Mouse (Mus musculus) heart, embryonic 15.5 days (tissue): ENCODE measurements at regions not wholly inside any gene's neighbourhood (a gene's known extent, or its start where the extent isn't known, plus 50 kb on each side); places are given as distances from the start of the nearest gene placed in this dataset.

Experiments
- ATAC-seq: fragments of 200-750 bp; cut with Nextera tagmentation; replicated peaks from 2 replicates; pipeline ENCODE4 v1.8.0; 2017; ENCODE audit warnings: low read depth, moderate TSS enrichment; ENCODE audit not compliant: insufficient number of reproducible peaks, insufficient read depth, low FRiP score
- H3K27ac ChIP-seq: fragments of 300-500 bp; sonication (generic); 2 replicates; pipeline ENCODE4 v1.5.1; 2015; ENCODE audit warnings: mild to moderate bottlenecking, inconsistent platforms
- H3K27me3 ChIP-seq: fragments of 300-500 bp; sonication (generic); 2 replicates; pipeline ENCODE4 v1.6.1; 2015; ENCODE audit warnings: inconsistent platforms
- H3K36me3 ChIP-seq: fragments of 300-500 bp; sonication (generic); 2 replicates; pipeline ENCODE4 v1.6.1; 2015; ENCODE audit warnings: mild to moderate bottlenecking, inconsistent platforms
- H3K4me1 ChIP-seq: fragments of 300-500 bp; sonication (generic); replicated peaks from 2 replicates; pipeline ENCODE4 v1.6.1; 2015; ENCODE audit warnings: inconsistent platforms
- H3K4me2 ChIP-seq: fragments of 300-500 bp; sonication (generic); 2 replicates; pipeline ENCODE4 v1.6.1; 2015; ENCODE audit warnings: inconsistent platforms, mild to moderate bottlenecking, moderate library complexity
- H3K4me3 ChIP-seq: fragments of 300-500 bp; sonication (generic); 2 replicates; pipeline ENCODE4 v1.5.1; 2015; ENCODE audit warnings: mild to moderate bottlenecking, inconsistent platforms
- H3K9ac ChIP-seq: fragments of 300-500 bp; sonication (generic); 2 replicates; pipeline ENCODE4 v1.6.1; 2015; ENCODE audit warnings: mild to moderate bottlenecking, inconsistent platforms
- H3K9me3 ChIP-seq: fragments of 300-500 bp; sonication (generic); replicated peaks from 2 replicates; pipeline ENCODE4 v1.6.1; 2016; ENCODE audit warnings: inconsistent platforms
- WGBS: fragments of 180-500 bp; shearing (Covaris S2); methylation state at CpG from one replicate; pipeline ENCODE4 v1.1.7; 2015; ENCODE audit warnings: mixed read lengths; 5-methylcytosine and 5-hydroxymethylcytosine counted together

GRCm38 (mm10) chr1:61306296-61306695, 328.6 kb downstream of the Icos start:
- Histone ChIP-seq H3K27me3 (no peaks in the 10 kb centered on the region), H3K36me3 (no peaks in the 10 kb centered on the region), H3K4me3 (no peak overlapping the region), H3K4me1 (peaks cover 7% of the 10 kb centered on the region; the same call in 1 of the 2 replicates), H3K4me2 (no peak overlapping the region), H3K27ac (no peak overlapping the region), H3K9me3 (no peaks in the 10 kb centered on the region), H3K9ac (no peak overlapping the region)
- 47% methylated on average over 8 of the region's 8 CpGs for WGBS
- no peak for ATAC-seq

- no peak for ATAC-seq
- H3K4me1 ChIP-seq = peaks cover 7% of the 10 kb centered on the region; the same call in 1 of the 2 replicates
- H3K4me3 ChIP-seq = no peak overlapping the region
- no peaks in the 10 kb centered on the region for H3K27me3 ChIP-seq
- H3K9ac ChIP-seq = no peak overlapping the region
- WGBS = 52% methylated on average over 1 of the region's 1 CpGs
- no peaks in the 10 kb centered on the region for H3K9me3 ChIP-seq
- no peak overlapping the region for H3K27ac ChIP-seq
- no peaks in the 10 kb centered on the region for H3K36me3 ChIP-seq
- no peak overlapping the region for H3K4me2 ChIP-seq
Observed at GRCm38 (mm10) chr1:61309563-61309962, 329.1 kb upstream of the Pard3b start.

DNA sequence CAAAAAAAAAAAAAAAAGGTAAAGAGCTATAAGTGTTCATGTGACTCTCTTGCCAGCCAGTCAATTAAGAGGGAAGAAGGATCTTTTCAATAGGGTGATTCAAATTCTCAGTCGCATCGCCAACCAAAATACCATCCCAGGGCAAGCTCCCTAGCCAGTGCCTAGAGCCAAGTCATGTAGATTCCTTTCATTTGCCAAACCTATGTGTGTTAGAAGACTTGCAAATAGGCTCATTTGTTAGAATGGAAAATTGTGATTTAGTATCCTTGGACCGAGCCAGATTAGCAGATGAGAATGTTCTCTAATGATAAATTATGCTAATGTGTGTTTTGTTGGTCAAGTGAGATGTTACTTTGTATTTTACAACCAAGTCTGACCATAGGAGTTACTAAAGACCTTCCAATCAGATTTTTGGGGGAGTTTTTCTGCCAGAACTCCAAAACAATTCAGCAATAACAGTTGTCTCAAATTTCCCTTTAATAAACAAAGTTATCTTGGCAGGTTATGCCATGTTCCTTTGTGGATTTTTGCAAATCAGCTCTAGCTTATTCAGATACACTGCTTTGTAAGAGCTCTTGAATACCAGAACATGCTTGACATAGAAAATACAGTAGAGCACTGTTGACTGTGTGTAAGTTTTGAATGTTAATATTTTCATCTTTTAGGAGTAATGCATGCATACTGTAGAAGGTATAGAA, 328.4 kb upstream of the Pard3b start:
- Histone ChIP-seq H3K27me3 (no peaks in the 10 kb centered on the region), H3K27ac (no peak overlapping the region), H3K4me1 (peaks cover 5% of the 10 kb centered on the region; the same call in 1 of the 2 replicates), H3K36me3 (no peaks in the 10 kb centered on the region), H3K9ac (no peak overlapping the region), H3K4me3 (no peak overlapping the region), H3K4me2 (no peak overlapping the region), H3K9me3 (no peaks in the 10 kb centered on the region)
- 85% methylated on average over 3 of the region's 3 CpGs for WGBS
- no peak for ATAC-seq

DNA sequence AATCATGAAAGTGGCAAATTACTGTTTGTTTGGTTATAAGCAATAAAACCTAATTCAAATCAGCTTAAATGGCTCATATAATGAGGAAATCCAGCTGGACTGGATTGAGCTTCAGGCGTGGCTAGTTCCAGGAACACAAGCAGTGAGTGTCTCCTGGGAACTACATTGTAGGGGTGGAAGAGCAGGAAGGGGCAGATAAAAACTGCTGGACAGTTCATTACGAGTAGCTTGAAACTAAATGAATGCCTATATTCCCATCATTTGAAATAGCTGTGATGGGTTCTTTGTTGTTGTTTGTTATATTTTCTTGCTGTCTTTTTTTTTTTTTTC, 327.9 kb upstream of the Pard3b start:
- Histone ChIP-seq H3K4me2 (no peak overlapping the region), H3K36me3 (no peaks in the 10 kb centered on the region), H3K27ac (no peak overlapping the region), H3K9ac (no peak overlapping the region), H3K4me1 (peaks cover 5% of the 10 kb centered on the region; the same call in 1 of the 2 replicates), H3K9me3 (no peaks in the 10 kb centered on the region), H3K4me3 (no peak overlapping the region), H3K27me3 (no peaks in the 10 kb centered on the region)
- no peak for ATAC-seq
- 56% methylated on average over 2 of the region's 2 CpGs for WGBS

- ATAC-seq = no peak
- Histone ChIP-seq H3K9ac (no peak overlapping the region), H3K36me3 (no peaks in the 10 kb centered on the region), H3K9me3 (no peaks in the 10 kb centered on the region), H3K4me2 (no peak overlapping the region), H3K4me3 (no peak overlapping the region), H3K27me3 (no peaks in the 10 kb centered on the region), H3K27ac (no peak overlapping the region), H3K4me1 (no peaks in the 10 kb centered on the region)
- WGBS = 81% methylated on average over 4 of the region's 4 CpGs
Observed at GRCm38 (mm10) chr1:61313196-61313595, 325.4 kb upstream of the Pard3b start.

GRCm38 (mm10) chr1:61316261-61316660, 322.4 kb upstream of the Pard3b start:
- H3K4me2 ChIP-seq = no peak overlapping the region
- no peaks in the 10 kb centered on the region for H3K4me1 ChIP-seq
- H3K9me3 ChIP-seq = no peaks in the 10 kb centered on the region
- no peak overlapping the region for H3K27ac ChIP-seq
- no peaks in the 10 kb centered on the region for H3K27me3 ChIP-seq
- H3K36me3 ChIP-seq = no peaks in the 10 kb centered on the region
- no peak for ATAC-seq
- no peak overlapping the region for H3K4me3 ChIP-seq
- H3K9ac ChIP-seq = no peak overlapping the region
- 76% methylated on average over 4 of the region's 4 CpGs for WGBS

GRCm38 (mm10) chr1:61316736-61317135, 321.9 kb upstream of the Pard3b start:
- Histone ChIP-seq H3K27me3 (no peaks in the 10 kb centered on the region), H3K27ac (no peak overlapping the region), H3K4me1 (no peaks in the 10 kb centered on the region), H3K9me3 (no peaks in the 10 kb centered on the region), H3K36me3 (no peaks in the 10 kb centered on the region), H3K4me3 (no peak overlapping the region), H3K4me2 (no peak overlapping the region), H3K9ac (no peak overlapping the region)
- ATAC-seq = no peak
- 71% methylated on average over 2 of the region's 2 CpGs for WGBS

GRCm38 (mm10) chr1:61318042-61318441, 320.6 kb upstream of the Pard3b start:
- Histone ChIP-seq H3K9me3 (no peaks in the 10 kb centered on the region), H3K27ac (no peak overlapping the region), H3K4me2 (no peak overlapping the region), H3K36me3 (no peaks in the 10 kb centered on the region), H3K27me3 (no peaks in the 10 kb centered on the region), H3K9ac (no peak overlapping the region), H3K4me1 (no peaks in the 10 kb centered on the region), H3K4me3 (no peak overlapping the region)
- ATAC-seq = no peak
- 75% methylated on average over 1 of the region's 1 CpGs for WGBS

- H3K4me2 ChIP-seq = no peak overlapping the region
- no peak for ATAC-seq
- H3K4me3 ChIP-seq = no peak overlapping the region
- H3K27ac ChIP-seq = no peak overlapping the region
- H3K27me3 ChIP-seq = no peaks in the 10 kb centered on the region
- 58% methylated on average over 6 of the region's 6 CpGs for WGBS
- no peaks in the 10 kb centered on the region for H3K4me1 ChIP-seq
- no peak overlapping the region for H3K9ac ChIP-seq
- no peaks in the 10 kb centered on the region for H3K9me3 ChIP-seq
- H3K36me3 ChIP-seq = no peaks in the 10 kb centered on the region
Observed at GRCm38 (mm10) chr1:61321513-61322145, 317.0 kb upstream of the Pard3b start.

GRCm38 (mm10) chr1:61331456-61331855, 307.2 kb upstream of the Pard3b start:
- Histone ChIP-seq H3K27me3 (no peaks in the 10 kb centered on the region), H3K4me2 (no peak overlapping the region), H3K27ac (no peak overlapping the region), H3K36me3 (no peaks in the 10 kb centered on the region), H3K4me3 (no peak overlapping the region), H3K4me1 (0 out of 2 replicates have a peak, but pooled peaks cover 1% of the 10 kb centered on the region), H3K9me3 (no peaks in the 10 kb centered on the region), H3K9ac (no peak overlapping the region)
- WGBS = 89% methylated on average over 2 of the region's 2 CpGs
- ATAC-seq = no peak

DNA sequence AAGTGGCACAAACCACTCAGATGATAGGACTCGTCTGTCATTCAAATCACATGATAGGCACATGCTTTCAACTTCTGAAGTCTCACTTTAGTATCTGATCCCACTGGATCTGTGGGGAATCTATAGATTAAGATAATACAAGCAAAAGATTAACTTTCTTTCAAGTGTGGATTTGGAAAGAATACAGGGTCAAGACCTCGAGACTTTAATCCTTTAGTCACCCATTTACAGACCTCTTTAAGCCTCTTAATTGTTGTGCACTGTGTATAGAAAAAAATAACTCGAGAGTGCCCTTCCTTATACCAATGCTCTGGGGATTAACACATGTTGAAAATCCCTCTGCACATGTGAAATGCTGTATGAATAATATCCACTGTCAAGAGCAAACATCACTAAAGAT, 306.7 kb upstream of the Pard3b start:
- no peak for ATAC-seq
- Histone ChIP-seq H3K4me3 (no peak overlapping the region), H3K9ac (no peak overlapping the region), H3K9me3 (no peaks in the 10 kb centered on the region), H3K36me3 (no peaks in the 10 kb centered on the region), H3K27me3 (no peaks in the 10 kb centered on the region), H3K27ac (no peak overlapping the region), H3K4me1 (0 out of 2 replicates have a peak, but pooled peaks cover 3% of the 10 kb centered on the region), H3K4me2 (no peak overlapping the region)
- WGBS = 51% methylated on average over 3 of the region's 3 CpGs

- Histone ChIP-seq H3K9me3 (no peaks in the 10 kb centered on the region), H3K36me3 (no peaks in the 10 kb centered on the region), H3K4me2 (no peak overlapping the region), H3K27me3 (no peaks in the 10 kb centered on the region), H3K4me1 (0 out of 2 replicates have a peak, but pooled peaks cover 3% of the 10 kb centered on the region), H3K27ac (no peak overlapping the region), H3K4me3 (no peak overlapping the region), H3K9ac (no peak overlapping the region)
- WGBS = 50% methylated on average over 2 of the region's 2 CpGs
- no peak for ATAC-seq
Observed at GRCm38 (mm10) chr1:61336367-61336766, 302.3 kb upstream of the Pard3b start.
